In genomic region chr10:91145413-91145812, GRCm38 (mm10) we compare ENCODE assay signal across 24 mouse cellular contexts. TPM values are rescaled to one million over a fixed set of nuclear protein-coding genes. Genes with fewer than 3 reads are reported as not detected.
DNase-seq lines count a peak whose midpoint lies in the region; ATAC-seq and TF ChIP-seq lines count a peak whose summit lies in the region.
"Had no signal": no experiment of that assay in that cellular context is flagged by ENCODE, and none has a peak within 500 bp of the region (broad histone marks: within the 10 kb centered on the region; RNA-seq: fewer than 3 reads in every experiment).

No protein-coding gene starts in this region.

- H3K4me3 ChIP-seq in forebrain, embryonic 11.5 days (ENCODE audit: low read depth, low read length): no peak overlapping the region
- no peak overlapping the region for H3K4me3 ChIP-seq in forebrain, postnatal 0 days (ENCODE audit: low read depth, low read length)
- H3K4me3 ChIP-seq in heart, embryonic 15.5 days: no peak overlapping the region
- no peak overlapping the region for H3K4me3 ChIP-seq in midbrain, embryonic 10.5 days
- no peak overlapping the region for H3K4me3 ChIP-seq in midbrain, embryonic 13.5 days (replicated peaks)
- H3K4me3 ChIP-seq in hindbrain, embryonic 10.5 days: no peak overlapping the region
- H3K4me3 ChIP-seq: forebrain, embryonic 10.5 days; gastrocnemius, adult 2 months; heart, embryonic 13.5 days had no signal

- H3K9me3 ChIP-seq in forebrain, embryonic 11.5 days (ENCODE audit: control insufficient read depth, low read length): no peaks in the 10 kb centered on the region
- no peaks in the 10 kb centered on the region for H3K9me3 ChIP-seq in forebrain, postnatal 0 days (ENCODE audit: low read length)
- H3K9me3 ChIP-seq in heart, embryonic 15.5 days (replicated peaks): no peaks in the 10 kb centered on the region
- H3K9me3 ChIP-seq in midbrain, embryonic 10.5 days (replicated peaks): no peaks in the 10 kb centered on the region
- H3K9me3 ChIP-seq in midbrain, embryonic 13.5 days: no peaks in the 10 kb centered on the region
- H3K9me3 ChIP-seq in hindbrain, embryonic 10.5 days: no peaks in the 10 kb centered on the region
- H3K9me3 ChIP-seq: forebrain, embryonic 10.5 days; G1E; heart, embryonic 13.5 days had no signal

- no peaks in the 10 kb centered on the region for H3K27me3 ChIP-seq in forebrain, embryonic 11.5 days (ENCODE audit: control insufficient read depth, insufficient read depth, low read length)
- H3K27me3 ChIP-seq in forebrain, postnatal 0 days (ENCODE audit: insufficient read depth, low read length): no peaks in the 10 kb centered on the region
- no peaks in the 10 kb centered on the region for H3K27me3 ChIP-seq in heart, embryonic 15.5 days
- no peaks in the 10 kb centered on the region for H3K27me3 ChIP-seq in midbrain, embryonic 10.5 days (ENCODE audit: low read depth, poor library complexity, severe bottlenecking)
- H3K27me3 ChIP-seq in midbrain, embryonic 13.5 days: no peaks in the 10 kb centered on the region
- no peaks in the 10 kb centered on the region for H3K27me3 ChIP-seq in hindbrain, embryonic 10.5 days (ENCODE audit: insufficient read depth, poor library complexity, severe bottlenecking)
- H3K27me3 ChIP-seq: heart, embryonic 13.5 days had no signal

- no peak overlapping the region for H3K4me2 ChIP-seq in forebrain, embryonic 11.5 days (ENCODE audit: low read depth, low read length, severe bottlenecking)
- no peak overlapping the region for H3K4me2 ChIP-seq in forebrain, postnatal 0 days (ENCODE audit: low read depth)
- no peak overlapping the region for H3K4me2 ChIP-seq in heart, embryonic 15.5 days
- no peak overlapping the region for H3K4me2 ChIP-seq in midbrain, embryonic 13.5 days (replicated peaks)
- H3K4me2 ChIP-seq: heart, embryonic 13.5 days; hindbrain, embryonic 14.5 days had no signal

- peaks cover 14% of the 10 kb centered on the region; the same call in 1 of the 2 replicates for H3K36me3 ChIP-seq in forebrain, embryonic 11.5 days (ENCODE audit: control insufficient read depth, insufficient read depth, low read length)
- peaks cover 33% of the 10 kb centered on the region for H3K36me3 ChIP-seq in forebrain, postnatal 0 days (ENCODE audit: insufficient read depth)
- peaks cover 53% of the 10 kb centered on the region for H3K36me3 ChIP-seq in heart, embryonic 15.5 days
- peaks cover 61% of the 10 kb centered on the region for H3K36me3 ChIP-seq in midbrain, embryonic 10.5 days
- H3K36me3 ChIP-seq in midbrain, embryonic 13.5 days: peaks cover 42% of the 10 kb centered on the region
- H3K36me3 ChIP-seq in hindbrain, embryonic 10.5 days: peaks cover 60% of the 10 kb centered on the region

- intact Hi-C loops in left cerebral cortex, postnatal 36 days (cut with DNase I): no loop called here

- DNase-seq in forebrain, embryonic 11.5 days (ENCODE audit: low spot score): no peak
- no peak for DNase-seq in forebrain, postnatal 0 days
- DNase-seq in heart, postnatal 4 days: no peak
- peak; percentile 14 for DNase-seq in midbrain, embryonic 10.5 days (ENCODE audit: low spot score)
- DNase-seq in left cerebral cortex, postnatal 36 days (ENCODE audit: low spot score in 2 of 2): no peak
- DNase-seq in hindbrain, embryonic 10.5 days (ENCODE audit: low spot score): no peak
- DNase-seq: adrenal gland, adult 2 months; adrenal gland, postnatal 14 days; cerebellum, adult 11-12 months; cerebellum, adult 8-10 months; cerebellum, postnatal 14 days; gastrocnemius, adult 2 months; gastrocnemius, postnatal 14 days; heart, adult 18-20 months had no signal

- H3K27ac ChIP-seq in forebrain, embryonic 11.5 days (ENCODE audit: low read depth, low read length): no peak overlapping the region
- no peak overlapping the region for H3K27ac ChIP-seq in forebrain, postnatal 0 days (ENCODE audit: low read depth, low read length)
- no peak overlapping the region for H3K27ac ChIP-seq in heart, embryonic 15.5 days
- no peak overlapping the region for H3K27ac ChIP-seq in midbrain, embryonic 10.5 days (replicated peaks)
- H3K27ac ChIP-seq in midbrain, embryonic 13.5 days: no peak overlapping the region
- no peak overlapping the region for H3K27ac ChIP-seq in hindbrain, embryonic 10.5 days
- H3K27ac ChIP-seq: forebrain, embryonic 10.5 days; gastrocnemius, adult 2 months; heart, embryonic 13.5 days; hindbrain, embryonic 14.5 days; hindbrain, postnatal 0 days had no signal

- no peak for TF ChIP-seq CTCF in forebrain, postnatal 0 days (IDR thresholded peaks at IDR 0.05; ENCODE audit: low read depth)

- peak; percentile 25; the same call in 1 of the 2 replicates for ATAC-seq in forebrain, embryonic 11.5 days (replicated peaks; ENCODE audit: low FRiP score)
- no peak for ATAC-seq in forebrain, postnatal 0 days
- ATAC-seq in heart, embryonic 15.5 days (replicated peaks; ENCODE audit: insufficient number of reproducible peaks, insufficient read depth, low FRiP score, low read depth): 0 out of 2 replicates have a peak, but pooled peaks have one; percentile 27
- ATAC-seq in midbrain, embryonic 13.5 days: no peak
- ATAC-seq: forebrain, embryonic 16.5 days; hindbrain, postnatal 0 days; inflammation-experienced regulatory T-cells, adult 6 months; intestine, embryonic 16.5 days had no signal

- H3K9ac ChIP-seq in forebrain, embryonic 11.5 days (ENCODE audit: low read length): no peak overlapping the region
- no peak overlapping the region for H3K9ac ChIP-seq in forebrain, postnatal 0 days
- no peak overlapping the region for H3K9ac ChIP-seq in heart, embryonic 15.5 days
- H3K9ac ChIP-seq in midbrain, embryonic 13.5 days (replicated peaks): no peak overlapping the region
- H3K9ac ChIP-seq: heart, embryonic 13.5 days; hindbrain, embryonic 14.5 days had no signal

- no peaks in the 10 kb centered on the region for H3K4me1 ChIP-seq in forebrain, embryonic 11.5 days (replicated peaks; ENCODE audit: control insufficient read depth, insufficient read depth, low read length)
- H3K4me1 ChIP-seq in forebrain, postnatal 0 days (ENCODE audit: insufficient read depth): no peaks in the 10 kb centered on the region
- H3K4me1 ChIP-seq in heart, embryonic 15.5 days (replicated peaks): no peaks in the 10 kb centered on the region
- no peaks in the 10 kb centered on the region for H3K4me1 ChIP-seq in midbrain, embryonic 10.5 days
- no peaks in the 10 kb centered on the region for H3K4me1 ChIP-seq in midbrain, embryonic 13.5 days (replicated peaks)
- H3K4me1 ChIP-seq in hindbrain, embryonic 10.5 days (replicated peaks): no peaks in the 10 kb centered on the region
- H3K4me1 ChIP-seq: forebrain, embryonic 10.5 days; heart, embryonic 13.5 days had no signal

- WGBS in forebrain, embryonic 11.5 days: 94% methylated on average over 7 of the region's 7 CpGs
- WGBS in forebrain, postnatal 0 days: 98% methylated on average over 7 of the region's 7 CpGs
- WGBS in heart, embryonic 15.5 days: 96% methylated on average over 7 of the region's 7 CpGs
- 97% methylated on average over 7 of the region's 7 CpGs for WGBS in midbrain, embryonic 10.5 days
- 96% methylated on average over 7 of the region's 7 CpGs for WGBS in midbrain, embryonic 13.5 days
- WGBS in hindbrain, embryonic 10.5 days: 95% methylated on average over 7 of the region's 7 CpGs

RNA-seq across cellular contexts. Expression of gene Slc25a3, which starts 21.6 kb away (rescaled TPM):
- polyA plus RNA-seq in forebrain, embryonic 11.5 days (2014; fragmentation: Nextera tagmentation; extraction: Ambion mirVana): 399 and 404 TPM in 2 replicates
- 321 and 336 TPM in 2 replicates for total RNA-seq in forebrain, postnatal 0 days (2014; rRNA removed)
- 529 and 607 TPM in 2 replicates for polyA plus RNA-seq in forebrain, postnatal 0 days (2015; fragmentation: Nextera tagmentation; extraction: Ambion mirVana)
- polyA plus RNA-seq in heart, embryonic 15.5 days (2015; fragmentation: Nextera tagmentation; extraction: Ambion mirVana): 912 and 1,036 TPM in 2 replicates
- 1,000 to 10,000 TPM; 1,954 to 1,992 TPM for total RNA-seq in heart, postnatal 4 days (2021)
- 384 and 388 TPM in 2 replicates for polyA plus RNA-seq in midbrain, embryonic 10.5 days (2016; fragmentation: Nextera tagmentation; extraction: Ambion mirVana)
- polyA plus RNA-seq in midbrain, embryonic 13.5 days (2015; fragmentation: Nextera tagmentation; extraction: Ambion mirVana): 469 and 478 TPM in 2 replicates
- total RNA-seq in left cerebral cortex, postnatal 36 days (2021): 100 to 1,000 TPM; 513 to 539 TPM
- polyA plus RNA-seq in hindbrain, embryonic 10.5 days (2016; fragmentation: Nextera tagmentation; extraction: Ambion mirVana): 384 and 413 TPM in 2 replicates

RNA-seq across cellular contexts. Expression of gene Tmpo, which starts 35.7 kb away (rescaled TPM):
- polyA plus RNA-seq in forebrain, embryonic 11.5 days (2014; fragmentation: Nextera tagmentation; extraction: Ambion mirVana): 433 and 456 TPM in 2 replicates
- total RNA-seq in forebrain, postnatal 0 days (2014; rRNA removed): 126 and 149 TPM in 2 replicates
- polyA plus RNA-seq in forebrain, postnatal 0 days (2015; fragmentation: Nextera tagmentation; extraction: Ambion mirVana): 61.3 and 62.8 TPM in 2 replicates
- 154 and 159 TPM in 2 replicates for polyA plus RNA-seq in heart, embryonic 15.5 days (2015; fragmentation: Nextera tagmentation; extraction: Ambion mirVana)
- total RNA-seq in heart, postnatal 4 days (2021): 100 to 1,000 TPM; 186 to 192 TPM
- polyA plus RNA-seq in midbrain, embryonic 10.5 days (2016; fragmentation: Nextera tagmentation; extraction: Ambion mirVana): 272 and 275 TPM in 2 replicates
- polyA plus RNA-seq in midbrain, embryonic 13.5 days (2015; fragmentation: Nextera tagmentation; extraction: Ambion mirVana): 165 and 175 TPM in 2 replicates
- total RNA-seq in left cerebral cortex, postnatal 36 days (2021): 10 to 100 TPM; 34.6 to 41.3 TPM
- polyA plus RNA-seq in hindbrain, embryonic 10.5 days (2016; fragmentation: Nextera tagmentation; extraction: Ambion mirVana): 234 and 258 TPM in 2 replicates

Comparison
In these comparisons a context has a peak if more than half of its experiments do, and no peak if none do; other contexts are left out.
1. ATAC-seq: peak in forebrain, embryonic 11.5 days (single experiment) and heart, embryonic 15.5 days (single experiment); none in forebrain, postnatal 0 days (single experiment) and midbrain, embryonic 13.5 days (single experiment).